Mouse (Mus musculus): ENCODE data around the gene Elof1.

DNA sequence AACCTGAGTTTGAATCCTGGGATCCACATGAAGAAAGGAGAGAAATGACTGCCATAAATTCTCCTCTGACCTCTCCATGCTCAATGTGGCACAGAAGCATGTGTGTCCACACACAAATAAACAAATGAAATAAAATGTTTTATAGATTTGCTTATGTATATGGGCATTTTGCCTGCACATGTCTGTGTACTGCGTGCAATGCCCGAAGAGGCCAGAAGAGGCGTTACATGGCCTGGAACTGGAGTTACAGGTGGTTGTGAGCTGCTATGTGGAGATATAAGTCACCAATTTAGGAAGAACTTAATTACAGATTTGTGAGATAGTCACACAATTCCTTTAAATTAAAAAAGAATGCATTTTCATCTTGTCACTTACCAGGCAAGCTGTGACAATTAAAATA lies 36.8 kb upstream of the Elof1 start:
- TF ChIP-seq CTCF (IDR thresholded peaks at IDR 0.05; ENCODE audit: low read depth) (peak; percentile 27; the same call in 1 of the 2 replicates), EP300 (IDR thresholded peaks at IDR 0.05; ENCODE audit: low read depth) (no peak)
